Mouse (Mus musculus) embryonic fibroblast, embryonic 13.5 days (primary cell): ENCODE data around the gene Pigt.

Experiments used
- CTCF ChIP-seq: IDR thresholded peaks from 2 replicates; pipeline ENCODE4 v1.5.1; 2011; ENCODE audit warnings: mild to moderate bottlenecking, control low read depth, low read length, moderate library complexity, borderline replicate concordance; ENCODE audit not compliant: insufficient read depth
- POLR2A ChIP-seq: IDR thresholded peaks from 2 replicates; pipeline ENCODE4 v1.6.1; 2011; ENCODE audit warnings: low read depth, mild to moderate bottlenecking, control low read depth, low read length, moderate library complexity

DNA sequence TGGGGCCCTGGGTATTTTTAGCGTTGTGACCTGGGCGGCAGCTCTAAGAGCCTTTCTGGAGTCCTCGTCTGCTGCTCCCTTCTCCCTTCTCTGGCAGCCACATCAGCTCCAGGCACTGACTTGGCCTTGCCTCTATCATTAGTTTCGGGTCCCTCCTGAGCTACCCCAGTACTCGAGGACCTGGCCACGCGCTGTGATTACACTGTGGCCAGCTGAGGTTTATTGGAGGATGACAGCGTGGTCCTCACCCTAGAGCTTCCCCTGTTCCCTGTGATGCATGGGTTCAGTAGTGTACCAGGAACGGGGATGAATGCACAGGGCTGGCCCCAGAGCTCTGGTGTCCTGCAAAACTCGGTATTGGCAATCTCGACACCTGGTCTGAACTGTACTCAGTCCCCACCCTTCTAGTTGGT, 10.2 kb upstream of the Pigt start:
- TF ChIP-seq CTCF = no peak
- TF ChIP-seq POLR2A = no peak
